Mouse (Mus musculus) ES-E14 (cell line): ENCODE data around the gene Esrrg. TPM values are rescaled to one million over a fixed set of nuclear protein-coding genes. Genes with fewer than 3 reads are reported as not detected.

Source experiments
- DNase-seq: peaks from one replicate; pipeline ENCODE4 v3.0.0-alpha.2; 2013; ENCODE audit warnings: low read depth, low spot score
- H3K27ac ChIP-seq: 2 replicates; pipeline ENCODE4 v1.5.1; 2012; ENCODE audit warnings: low read depth, mild to moderate bottlenecking, low read length, moderate library complexity, mixed read lengths; ENCODE audit not compliant: poor library complexity, insufficient read depth, severe bottlenecking
- H3K36me3 ChIP-seq: 2 replicates; pipeline ENCODE4 v1.6.1; 2012; ENCODE audit warnings: mild to moderate bottlenecking, low read length, moderate library complexity, mixed read lengths; ENCODE audit not compliant: control insufficient read depth, poor library complexity, insufficient read depth, severe bottlenecking
- H3K4me1 ChIP-seq, 2 experiments: fragments of 150-350 bp in 1 of 2; sonication (generic) in 1 of 2; 2 replicates each; pipeline ENCODE4 v1.6.1; 2012; ENCODE audit warnings: low read length in 2 of 2, mild to moderate bottlenecking in 1 of 2, mixed read lengths in 1 of 2; ENCODE audit not compliant: control insufficient read depth in 2 of 2, insufficient read depth in 2 of 2, poor library complexity in 1 of 2
- H3K4me3 ChIP-seq, 2 experiments: fragments of 150-350 bp in 1 of 2; sonication (generic) in 1 of 2; 2 replicates each; pipeline ENCODE4 v1.5.1; 2012; ENCODE audit warnings: low read length in 2 of 2, low read depth in 1 of 2, mild to moderate bottlenecking in 1 of 2, mixed read lengths in 1 of 2; ENCODE audit not compliant: insufficient read depth in 1 of 2, poor library complexity in 1 of 2, severe bottlenecking in 1 of 2
- H3K9ac ChIP-seq: 2 replicates; pipeline ENCODE4 v1.6.1; 2012; ENCODE audit warnings: low read depth, mild to moderate bottlenecking, low read length, mixed read lengths; ENCODE audit not compliant: poor library complexity, insufficient read depth, severe bottlenecking
- H3K9me3 ChIP-seq: fragments of 150-350 bp; sonication (generic); 2 replicates; pipeline ENCODE4 v1.6.1; 2012; ENCODE audit warnings: low read depth, mild to moderate bottlenecking, low read length; ENCODE audit not compliant: control insufficient read depth, insufficient read depth
- CHD2 ChIP-seq: IDR thresholded peaks from 2 replicates; pipeline ENCODE4 v1.6.1; 2014; ENCODE audit warnings: mild to moderate bottlenecking, low read depth, low read length, inconsistent platforms
- HCFC1 ChIP-seq: IDR thresholded peaks from 2 replicates; pipeline ENCODE4 v1.6.1; 2012; ENCODE audit warnings: low read length, inconsistent platforms, borderline replicate concordance; ENCODE audit not compliant: insufficient read depth
- MAFK ChIP-seq: IDR thresholded peaks from 2 replicates; pipeline ENCODE4 v1.6.1; 2014; ENCODE audit warnings: mild to moderate bottlenecking, low read depth, low read length, inconsistent platforms; ENCODE audit not compliant: insufficient read depth
- ZC3H11A ChIP-seq: IDR thresholded peaks from 2 replicates; pipeline ENCODE4 v1.6.1; 2012; ENCODE audit warnings: low read depth, mild to moderate bottlenecking, inconsistent platforms, low read length, borderline replicate concordance
- ZNF384 ChIP-seq: IDR thresholded peaks from 2 replicates; pipeline ENCODE4 v1.6.1; 2012; ENCODE audit warnings: low read depth, low read length, inconsistent platforms
- in situ Hi-C, 2 experiments: fragments of 600-800 bp; cut with MboI; formaldehyde crosslinking; loops; one replicate each; pipeline ENCODE4 v1.15.1; 2025; ENCODE audit warnings: low sequenced_read_pairs in 2 of 2, inconsistent platforms in 1 of 2; ENCODE audit not compliant: unreplicated experiment in 2 of 2
- total RNA-seq: library from RNA; depleted of rRNA; stranded (reverse); fragments of 300-350 nt; gene quantifications from 2 replicates; pipeline ENCODE4 v1.2.3, GENCODE M21; 2012

Gene Esrrg
- total RNA-seq, 1 experiment, result 0.09 TPM

GRCm38 (mm10) chr1:187648551-187648950 is 40.0 kb downstream of the Esrrg start:
- no peak for DNase-seq
- TF ChIP-seq CHD2 (no peak), ZC3H11A (no peak), ZNF384 (no peak), MAFK (no peak), HCFC1 (no peak)
- H3K27ac ChIP-seq, result no peak overlapping the region
- no peaks in the 10 kb centered on the region for H3K9me3 ChIP-seq
- no peak overlapping the region for H3K9ac ChIP-seq
- no peak overlapping the region for H3K4me3 ChIP-seq
- H3K36me3 ChIP-seq, result no peaks in the 10 kb centered on the region
- peaks cover 0 to 2% of the 10 kb centered on the region in 2 experiments; a peak in 1 of 4 replicates for H3K4me1 ChIP-seq
- in situ Hi-C loops, result no loop called here

GRCm38 (mm10) chr1:187649871-187650270 is 41.3 kb downstream of the Esrrg start:
- H3K27ac ChIP-seq, result no peak overlapping the region
- no peaks in the 10 kb centered on the region for H3K9me3 ChIP-seq
- TF ChIP-seq HCFC1, result no peak
- TF ChIP-seq ZC3H11A, result no peak
- no peak for TF ChIP-seq ZNF384
- no peak for TF ChIP-seq MAFK
- TF ChIP-seq CHD2, result no peak
- H3K4me3 ChIP-seq, result no peak overlapping the region
- no peaks in the 10 kb centered on the region for H3K36me3 ChIP-seq
- H3K4me1 ChIP-seq, result peaks cover 0 to 2% of the 10 kb centered on the region in 2 experiments; a peak in 1 of 4 replicates
- H3K9ac ChIP-seq, result no peak overlapping the region
- in situ Hi-C loops, result no loop called here
- DNase-seq, result no peak

GRCm38 (mm10) chr1:187650786-187651687 is 42.4 kb downstream of the Esrrg start:
- in situ Hi-C loops, result no loop called here
- peak overlapping the region in 1 of 2 experiments; percentile 52; a peak in 2 of 4 replicates for H3K4me3 ChIP-seq

GRCm38 (mm10) chr1:187651688-187652241 is 43.2 kb downstream of the Esrrg start:
- DNase-seq, result no peak
- in situ Hi-C loops, result no loop called here
- no peak overlapping the region for H3K27ac ChIP-seq

More at GRCm38 (mm10) chr1:187650786-187651687, 42.4 kb downstream of the Esrrg start:
- no peak for DNase-seq
- Histone ChIP-seq H3K9me3 (no peaks in the 10 kb centered on the region), H3K9ac (no peak overlapping the region), H3K36me3 (no peaks in the 10 kb centered on the region), H3K4me1 (peaks cover 0 to 2% of the 10 kb centered on the region in 2 experiments; a peak in 1 of 4 replicates), H3K27ac (no peak overlapping the region)
- no peak for TF ChIP-seq ZC3H11A
- TF ChIP-seq MAFK, result no peak
- TF ChIP-seq ZNF384, result no peak
- no peak for TF ChIP-seq HCFC1

More at GRCm38 (mm10) chr1:187651688-187652241, 43.2 kb downstream of the Esrrg start:
- Histone ChIP-seq H3K4me1 (peaks cover 0 to 2% of the 10 kb centered on the region in 2 experiments; a peak in 1 of 4 replicates), H3K4me3 (peak overlapping the region; percentile 52 to 70), H3K9me3 (no peaks in the 10 kb centered on the region), H3K9ac (peak overlapping the region; percentile 31; the same call in 1 of the 2 replicates), H3K36me3 (no peaks in the 10 kb centered on the region)
- TF ChIP-seq ZNF384 (no peak), CHD2 (no peak), HCFC1 (no peak), ZC3H11A (no peak), MAFK (no peak)
